Mouse (Mus musculus): ENCODE data around the gene H2-D1. TPM values are rescaled to one million over a fixed set of nuclear protein-coding genes. Genes with fewer than 3 reads are reported as not detected.
A peak's percentile ranks its signal among the peaks of the same experiment; 100 is the strongest.
"Not testable (repeated sequence)": the region's sequence is repeated elsewhere in the genome, so short reads cannot be mapped to it uniquely, and the experiment has no call there.

Gene H2-D1
- total RNA-seq, 1 experiment = 30.1 TPM

DNA sequence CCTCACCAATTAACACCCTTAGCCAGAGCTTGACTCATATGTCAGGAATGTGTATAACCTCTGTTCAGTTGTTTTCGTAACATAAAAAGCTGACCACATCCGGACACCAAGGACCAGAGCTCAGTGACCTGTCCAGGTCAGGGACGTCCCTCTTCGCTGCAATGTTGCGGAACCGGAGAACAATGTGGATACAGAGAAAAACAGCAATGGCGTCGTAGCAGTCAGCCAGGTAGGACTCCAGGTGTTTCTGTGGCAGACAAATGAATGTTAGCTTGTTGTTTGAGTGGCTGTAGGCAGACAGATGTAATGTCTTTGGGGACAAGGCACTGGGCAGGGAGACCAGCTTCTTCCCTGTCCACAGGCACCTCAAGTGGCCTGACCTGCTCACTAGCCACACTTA lies 15.5 kb downstream of the H2-D1 start:
- H3K4me3 ChIP-seq (ENCODE audit: insufficient read depth in 1 of 2, low read depth in 1 of 2, low read length in 2 of 2, poor library complexity in 1 of 2, severe bottlenecking in 1 of 2) = no peak overlapping the region
- peaks cover 0 to 3% of the 10 kb centered on the region in 2 experiments; a peak in 1 of 4 replicates for H3K4me1 ChIP-seq (ENCODE audit: control insufficient read depth in 2 of 2, insufficient read depth in 2 of 2, low read length in 2 of 2, poor library complexity in 1 of 2)
- TF ChIP-seq ZNF384 (IDR thresholded peaks at IDR 0.05; ENCODE audit: low read depth, low read length) (no peak), HCFC1 (IDR thresholded peaks at IDR 0.05; ENCODE audit: borderline replicate concordance, insufficient read depth, low read length) (no peak), ZC3H11A (IDR thresholded peaks at IDR 0.05; ENCODE audit: borderline replicate concordance, low read depth, low read length) (no peak), CHD2 (IDR thresholded peaks at IDR 0.05; ENCODE audit: low read depth, low read length) (no peak)
- H3K9ac ChIP-seq (ENCODE audit: insufficient read depth, low read depth, low read length, poor library complexity, severe bottlenecking) = no peak overlapping the region
- no peaks in the 10 kb centered on the region for H3K9me3 ChIP-seq (ENCODE audit: control insufficient read depth, insufficient read depth, low read depth, low read length)
- no peak for DNase-seq (ENCODE audit: low read depth, low spot score)
- in situ Hi-C loops (cut with MboI; ENCODE audit: low sequenced_read_pairs in 2 of 2, unreplicated experiment in 2 of 2) = no loop called here
- H3K36me3 ChIP-seq (ENCODE audit: control insufficient read depth, insufficient read depth, low read length, poor library complexity, severe bottlenecking) = no peaks in the 10 kb centered on the region
- no peak overlapping the region for H3K27ac ChIP-seq (ENCODE audit: insufficient read depth, low read depth, low read length, poor library complexity, severe bottlenecking)

GRCm38 (mm10) chr17:35278957-35279688 lies 16.6 kb downstream of the H2-D1 start:
- H3K9ac ChIP-seq (ENCODE audit: insufficient read depth, low read depth, low read length, poor library complexity, severe bottlenecking) = no peak overlapping the region
- DNase-seq (ENCODE audit: low read depth, low spot score) = no peak
- H3K4me3 ChIP-seq (ENCODE audit: insufficient read depth in 1 of 2, low read depth in 1 of 2, low read length in 2 of 2, poor library complexity in 1 of 2, severe bottlenecking in 1 of 2) = no peak overlapping the region
- TF ChIP-seq CHD2 (IDR thresholded peaks at IDR 0.05; ENCODE audit: low read depth, low read length) (no peak), MAFK (IDR thresholded peaks at IDR 0.05; ENCODE audit: insufficient read depth, low read depth, low read length) (no peak), HCFC1 (IDR thresholded peaks at IDR 0.05; ENCODE audit: borderline replicate concordance, insufficient read depth, low read length) (no peak), ZC3H11A (IDR thresholded peaks at IDR 0.05; ENCODE audit: borderline replicate concordance, low read depth, low read length) (no peak), ZNF384 (IDR thresholded peaks at IDR 0.05; ENCODE audit: low read depth, low read length) (no peak)
- H3K4me1 ChIP-seq (ENCODE audit: control insufficient read depth in 2 of 2, insufficient read depth in 2 of 2, low read length in 2 of 2, poor library complexity in 1 of 2) = peaks cover 0 to 3% of the 10 kb centered on the region in 2 experiments; a peak in 1 of 4 replicates
- in situ Hi-C loops (cut with MboI; ENCODE audit: low sequenced_read_pairs in 2 of 2, unreplicated experiment in 2 of 2) = no loop called here
- no peak overlapping the region for H3K27ac ChIP-seq (ENCODE audit: insufficient read depth, low read depth, low read length, poor library complexity, severe bottlenecking)
- H3K9me3 ChIP-seq (ENCODE audit: control insufficient read depth, insufficient read depth, low read depth, low read length) = no peaks in the 10 kb centered on the region
- no peaks in the 10 kb centered on the region for H3K36me3 ChIP-seq (ENCODE audit: control insufficient read depth, insufficient read depth, low read length, poor library complexity, severe bottlenecking)

- H3K27ac ChIP-seq (ENCODE audit: insufficient read depth, low read depth, low read length, poor library complexity, severe bottlenecking) = no peak overlapping the region
- TF ChIP-seq CHD2 (IDR thresholded peaks at IDR 0.05; ENCODE audit: low read depth, low read length) (no peak), ZNF384 (IDR thresholded peaks at IDR 0.05; ENCODE audit: low read depth, low read length) (no peak), MAFK (IDR thresholded peaks at IDR 0.05; ENCODE audit: insufficient read depth, low read depth, low read length) (no peak), ZC3H11A (IDR thresholded peaks at IDR 0.05; ENCODE audit: borderline replicate concordance, low read depth, low read length) (no peak), HCFC1 (IDR thresholded peaks at IDR 0.05; ENCODE audit: borderline replicate concordance, insufficient read depth, low read length) (no peak)
- no peaks in the 10 kb centered on the region for H3K9me3 ChIP-seq (ENCODE audit: control insufficient read depth, insufficient read depth, low read depth, low read length)
- no peak for DNase-seq (ENCODE audit: low read depth, low spot score)
- in situ Hi-C loops (cut with MboI; ENCODE audit: low sequenced_read_pairs in 2 of 2, unreplicated experiment in 2 of 2) = no loop called here
- H3K4me1 ChIP-seq (ENCODE audit: control insufficient read depth in 2 of 2, insufficient read depth in 2 of 2, low read length in 2 of 2, poor library complexity in 1 of 2) = peaks cover 0 to 3% of the 10 kb centered on the region in 2 experiments; a peak in 1 of 4 replicates
- no peak overlapping the region for H3K9ac ChIP-seq (ENCODE audit: insufficient read depth, low read depth, low read length, poor library complexity, severe bottlenecking)
- H3K36me3 ChIP-seq (ENCODE audit: control insufficient read depth, insufficient read depth, low read length, poor library complexity, severe bottlenecking) = no peaks in the 10 kb centered on the region
- no peak overlapping the region for H3K4me3 ChIP-seq (ENCODE audit: insufficient read depth in 1 of 2, low read depth in 1 of 2, low read length in 2 of 2, poor library complexity in 1 of 2, severe bottlenecking in 1 of 2)
Observed at GRCm38 (mm10) chr17:35280276-35280675, 17.7 kb downstream of the H2-D1 start.

- in situ Hi-C loops (cut with MboI; ENCODE audit: low sequenced_read_pairs in 2 of 2, unreplicated experiment in 2 of 2) = no loop called here
- H3K27ac ChIP-seq (ENCODE audit: insufficient read depth, low read depth, low read length, poor library complexity, severe bottlenecking) = no peak overlapping the region
Observed at GRCm38 (mm10) chr17:35285431-35285830, 22.9 kb downstream of the H2-D1 start.

GRCm38 (mm10) chr17:35295796-35296195 lies 33.3 kb downstream of the H2-D1 start:
- H3K4me1 ChIP-seq (ENCODE audit: control insufficient read depth in 2 of 2, insufficient read depth in 2 of 2, low read length in 2 of 2, poor library complexity in 1 of 2); in situ Hi-C loops (cut with MboI; ENCODE audit: low sequenced_read_pairs in 2 of 2, unreplicated experiment in 2 of 2); H3K9me3 ChIP-seq (ENCODE audit: control insufficient read depth, insufficient read depth, low read depth, low read length); H3K27ac ChIP-seq (ENCODE audit: insufficient read depth, low read depth, low read length, poor library complexity, severe bottlenecking); H3K36me3 ChIP-seq (ENCODE audit: control insufficient read depth, insufficient read depth, low read length, poor library complexity, severe bottlenecking); H3K4me3 ChIP-seq (ENCODE audit: insufficient read depth in 1 of 2, low read depth in 1 of 2, low read length in 2 of 2, poor library complexity in 1 of 2, severe bottlenecking in 1 of 2); H3K9ac ChIP-seq (ENCODE audit: insufficient read depth, low read depth, low read length, poor library complexity, severe bottlenecking): not testable (repeated sequence)
- DNase-seq (ENCODE audit: low read depth, low spot score) = peak; percentile 43

More at GRCm38 (mm10) chr17:35285431-35285830, 22.9 kb downstream of the H2-D1 start:
- no peak overlapping the region for H3K9ac ChIP-seq (ENCODE audit: insufficient read depth, low read depth, low read length, poor library complexity, severe bottlenecking)
- H3K4me1 ChIP-seq (ENCODE audit: control insufficient read depth in 2 of 2, insufficient read depth in 2 of 2, low read length in 2 of 2, poor library complexity in 1 of 2) = peaks cover under 1 to 2% of the 10 kb centered on the region in 2 experiments; a peak in 1 of 4 replicates
- no peak overlapping the region for H3K4me3 ChIP-seq (ENCODE audit: insufficient read depth in 1 of 2, low read depth in 1 of 2, low read length in 2 of 2, poor library complexity in 1 of 2, severe bottlenecking in 1 of 2)
- no peaks in the 10 kb centered on the region for H3K9me3 ChIP-seq (ENCODE audit: control insufficient read depth, insufficient read depth, low read depth, low read length)
- no peaks in the 10 kb centered on the region for H3K36me3 ChIP-seq (ENCODE audit: control insufficient read depth, insufficient read depth, low read length, poor library complexity, severe bottlenecking)
- DNase-seq (ENCODE audit: low read depth, low spot score) = no peak
- TF ChIP-seq MAFK (IDR thresholded peaks at IDR 0.05; ENCODE audit: insufficient read depth, low read depth, low read length) = no peak
- no peak for TF ChIP-seq ZNF384 (IDR thresholded peaks at IDR 0.05; ENCODE audit: low read depth, low read length)
- TF ChIP-seq ZC3H11A (IDR thresholded peaks at IDR 0.05; ENCODE audit: borderline replicate concordance, low read depth, low read length) = no peak
- no peak for TF ChIP-seq CHD2 (IDR thresholded peaks at IDR 0.05; ENCODE audit: low read depth, low read length)
- no peak for TF ChIP-seq HCFC1 (IDR thresholded peaks at IDR 0.05; ENCODE audit: borderline replicate concordance, insufficient read depth, low read length)

GRCm38 (mm10) chr17:35300261-35300945 lies 37.9 kb downstream of the H2-D1 start:
- H3K9ac ChIP-seq (ENCODE audit: insufficient read depth, low read depth, low read length, poor library complexity, severe bottlenecking); H3K9me3 ChIP-seq (ENCODE audit: control insufficient read depth, insufficient read depth, low read depth, low read length); H3K4me3 ChIP-seq (ENCODE audit: insufficient read depth in 1 of 2, low read depth in 1 of 2, low read length in 2 of 2, poor library complexity in 1 of 2, severe bottlenecking in 1 of 2); H3K27ac ChIP-seq (ENCODE audit: insufficient read depth, low read depth, low read length, poor library complexity, severe bottlenecking); H3K36me3 ChIP-seq (ENCODE audit: control insufficient read depth, insufficient read depth, low read length, poor library complexity, severe bottlenecking); in situ Hi-C loops (cut with MboI; ENCODE audit: low sequenced_read_pairs in 2 of 2, unreplicated experiment in 2 of 2); H3K4me1 ChIP-seq (ENCODE audit: control insufficient read depth in 2 of 2, insufficient read depth in 2 of 2, low read length in 2 of 2, poor library complexity in 1 of 2); DNase-seq (ENCODE audit: low read depth, low spot score): not testable (repeated sequence)

Data from ES-E14 (cell line).